Mouse (Mus musculus): ENCODE data around the gene Eml5.

DNA sequence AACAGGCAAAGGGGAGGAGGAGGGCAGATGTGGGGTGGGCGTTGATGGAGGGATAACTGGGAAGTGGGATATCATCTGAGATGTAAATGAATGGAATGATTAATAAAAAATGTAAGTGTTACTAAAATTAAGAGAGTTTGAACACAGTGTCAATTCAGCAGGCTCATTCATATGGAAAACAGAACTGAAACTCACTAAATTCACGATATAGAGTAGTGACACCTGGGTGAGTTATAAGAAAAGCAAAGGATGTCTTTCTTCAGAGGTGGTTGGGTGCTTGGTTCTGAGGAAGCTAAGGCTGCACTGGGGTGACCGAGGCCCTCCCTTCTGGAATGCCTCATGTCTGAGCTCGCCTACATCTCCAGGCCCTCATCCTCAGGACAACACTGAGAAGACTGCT, 37.8 kb downstream of the Eml5 start:
- no peak for TF ChIP-seq POLR2A (IDR thresholded peaks at IDR 0.05; ENCODE audit: extremely low read depth, insufficient read depth, low read length)
- no peak for TF ChIP-seq CTCF (IDR thresholded peaks at IDR 0.05; ENCODE audit: extremely low read depth, insufficient read depth, low read length)
